Mouse (Mus musculus) c-Kit-negative CD71-positive TER-119-positive erythroid progenitor cells, embryonic 14.5 days (primary cell): ENCODE measurements around the gene Tor1aip2.

Experiments
- DNase-seq: peaks from one replicate; pipeline ENCODE4 v3.0.0-alpha.2; 2013; ENCODE audit warnings: low read depth, low spot score

Gene Tor1aip2

DNA sequence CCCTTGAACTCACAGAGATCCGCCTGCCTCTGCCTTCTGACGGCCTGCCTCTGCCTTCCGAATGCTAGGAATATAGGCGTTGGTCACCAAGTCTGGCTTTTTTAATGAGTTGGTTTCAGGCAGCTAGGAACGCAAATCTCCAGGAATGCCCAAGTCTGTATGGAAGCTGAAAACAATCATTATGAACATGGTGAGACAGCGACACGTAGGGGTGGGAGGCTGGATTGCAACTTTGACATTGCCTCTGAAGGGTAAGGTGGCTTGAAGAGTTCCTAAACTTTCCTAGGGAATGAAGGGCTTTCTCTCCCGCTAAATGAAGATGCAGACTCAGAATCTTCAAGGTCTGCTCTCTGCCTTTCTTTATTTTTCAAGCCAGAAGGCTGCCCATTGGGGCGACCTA lies 75.9 kb downstream of the Tor1aip2 start:
- DNase-seq, result no peak

DNA sequence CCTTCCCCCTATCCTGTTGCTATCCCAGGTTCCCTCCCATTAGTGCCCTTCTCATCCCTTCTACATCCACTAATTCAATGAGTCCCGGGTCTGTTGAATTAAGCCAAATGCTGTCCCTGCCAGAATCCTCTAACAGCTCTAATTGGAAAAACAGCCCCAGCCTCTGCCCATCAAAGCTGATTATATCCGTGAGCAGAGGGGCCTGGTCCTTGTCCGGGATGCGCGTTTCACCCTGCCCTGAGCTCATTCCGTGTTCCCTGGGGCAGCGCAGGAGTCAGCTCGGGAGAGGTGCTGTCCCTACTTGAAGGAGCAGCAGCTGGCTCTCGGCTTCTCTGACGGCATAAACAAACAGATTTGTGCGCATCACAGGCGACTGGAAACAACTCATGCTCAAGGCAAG lies 76.5 kb downstream of the Tor1aip2 start:
- DNase-seq, result no peak

DNA sequence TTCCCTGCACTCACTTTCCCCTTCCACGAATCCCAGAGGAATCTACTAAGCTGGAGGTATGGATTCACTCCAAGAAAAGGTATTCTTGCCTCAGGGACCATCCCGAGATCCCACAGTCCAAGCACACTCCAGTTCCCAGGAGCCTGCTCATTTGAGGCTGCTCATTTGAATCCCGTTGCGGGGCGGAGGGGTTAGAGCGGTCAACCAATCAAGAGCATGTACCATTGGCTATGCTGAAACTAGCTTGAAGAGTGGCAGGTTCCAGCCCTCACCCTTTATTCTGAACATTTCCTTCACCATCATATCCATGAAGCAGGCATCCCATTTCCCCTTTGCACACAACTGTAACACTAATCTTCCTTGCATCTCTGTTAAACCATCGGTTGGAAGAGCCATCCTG lies 76.9 kb downstream of the Tor1aip2 start:
- DNase-seq, result no peak

- DNase-seq, result no peak
Measured at GRCm38 (mm10) chr1:156113884-156114499, 78.8 kb downstream of the Tor1aip2 start.

DNA sequence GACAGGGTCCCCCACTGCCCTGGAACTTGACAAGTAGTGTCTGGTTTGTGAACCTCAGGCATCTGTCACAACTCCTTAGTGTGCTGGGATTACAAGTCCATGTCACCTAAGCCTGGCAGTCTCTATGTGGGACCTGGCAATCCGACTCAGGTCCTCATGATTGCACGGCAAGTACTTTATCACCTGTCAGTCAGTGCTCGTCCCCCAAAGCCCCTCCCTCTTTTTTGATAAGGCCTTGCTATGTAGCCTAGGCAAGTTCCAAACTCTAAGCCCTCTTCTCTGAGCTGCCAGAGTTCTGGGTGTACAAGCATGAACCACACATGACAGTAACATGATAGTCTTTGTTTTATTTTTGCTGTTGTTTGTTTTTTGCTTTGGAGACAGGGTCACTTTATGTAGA lies 81.6 kb downstream of the Tor1aip2 start:
- no peak for DNase-seq
